Mouse (Mus musculus): ENCODE results near the gene Prss21. TPM values are rescaled to one million over a fixed set of nuclear protein-coding genes. Genes with fewer than 3 reads are reported as not detected.
"Not testable (repeated sequence)": the region's sequence is repeated elsewhere in the genome, so short reads cannot be mapped to it uniquely, and the experiment has no call there.

Prss21 gene
- total RNA-seq, 2 experiments from 2014 or later, result not detected

- no peak for DNase-seq
Observed at GRCm38 (mm10) chr17:23862926-23863325, 4.9 kb upstream of the Prss21 start.

DNA sequence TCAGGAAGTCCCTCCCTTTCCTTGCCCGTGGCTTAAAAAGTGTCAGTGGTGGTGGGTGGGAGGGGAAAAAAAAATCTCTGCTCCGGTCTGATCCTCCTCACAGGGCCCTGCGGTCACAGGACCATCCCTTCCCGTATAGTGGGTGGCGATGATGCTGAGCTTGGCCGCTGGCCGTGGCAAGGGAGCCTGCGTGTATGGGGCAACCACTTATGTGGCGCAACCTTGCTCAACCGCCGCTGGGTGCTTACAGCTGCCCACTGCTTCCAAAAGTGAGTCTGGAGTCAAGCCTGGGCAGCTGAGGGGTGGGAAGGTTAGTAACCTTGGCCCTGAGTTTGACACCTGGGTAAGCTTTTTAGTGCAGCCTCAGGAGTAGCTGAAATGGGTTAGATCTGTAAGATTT lies 657 bp downstream of the Prss21 start:
- DNase-seq, result no peak

DNA sequence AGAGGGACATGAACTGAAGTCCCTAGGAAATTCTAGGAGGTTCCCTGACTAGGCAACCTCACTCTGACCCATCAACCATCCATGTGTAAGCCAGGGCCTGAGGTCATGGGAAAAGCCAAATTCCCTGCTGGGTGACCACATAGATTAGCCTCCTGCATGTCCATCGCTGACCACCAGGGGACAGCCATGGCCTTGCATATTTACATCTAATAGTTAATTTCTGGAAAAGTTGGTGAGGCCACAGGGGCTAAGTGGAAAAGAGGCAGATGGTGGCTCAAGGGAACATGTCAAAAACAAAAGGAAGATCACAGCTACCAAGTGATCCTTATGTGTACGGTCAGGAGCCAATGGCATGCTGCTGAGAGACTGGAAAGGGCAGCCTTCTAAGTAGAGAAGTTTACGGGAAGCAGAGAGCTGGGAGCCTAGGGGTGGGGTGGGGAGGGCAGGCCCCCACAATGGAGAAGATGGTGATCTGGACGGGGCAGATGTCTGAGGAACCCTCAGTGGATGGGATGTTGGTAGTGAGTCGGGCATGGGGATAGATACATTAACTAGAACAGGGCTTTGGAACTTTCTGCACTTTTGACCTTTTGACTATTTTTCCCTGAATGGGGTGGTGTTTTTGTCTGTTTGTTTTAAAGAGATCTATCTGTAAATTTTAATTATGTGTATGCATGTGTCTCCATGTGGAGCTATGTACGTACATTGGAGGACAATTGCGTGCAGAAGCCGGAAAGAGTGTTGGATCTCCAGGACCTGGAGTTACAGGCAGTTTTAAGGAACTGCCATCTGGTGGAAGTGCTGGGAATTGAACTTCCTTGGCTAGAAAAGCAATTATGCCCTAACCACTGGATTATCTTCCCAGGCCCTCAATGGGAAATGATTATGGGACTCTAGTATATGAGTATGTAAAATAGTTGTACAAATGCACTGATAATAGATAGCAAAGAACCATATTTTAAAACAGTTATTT lies 6.3 kb downstream of the Prss21 start:
- DNase-seq, result peak in 1 of 2 experiments; percentile 16

DNA sequence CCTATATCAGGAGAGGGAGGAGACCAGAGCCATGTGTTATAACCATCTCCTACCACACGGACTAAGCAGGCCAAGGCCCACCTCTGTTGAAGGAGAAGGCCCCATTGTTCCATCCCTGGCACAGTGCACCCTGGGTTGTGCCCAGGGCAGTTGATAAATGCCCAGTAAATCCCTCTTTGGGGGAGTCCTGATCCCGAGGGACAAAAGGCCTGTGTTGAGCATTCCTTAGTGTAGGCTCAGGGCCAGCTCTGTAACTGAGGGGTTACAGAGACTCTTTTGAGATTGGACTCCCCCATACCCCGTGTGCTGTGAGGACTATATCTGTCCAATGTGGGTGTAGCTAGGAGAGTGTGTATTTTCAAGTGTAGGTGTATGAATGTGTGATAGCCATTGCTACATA lies 8.9 kb downstream of the Prss21 start:
- DNase-seq, result peak; percentile 18 to 28

DNA sequence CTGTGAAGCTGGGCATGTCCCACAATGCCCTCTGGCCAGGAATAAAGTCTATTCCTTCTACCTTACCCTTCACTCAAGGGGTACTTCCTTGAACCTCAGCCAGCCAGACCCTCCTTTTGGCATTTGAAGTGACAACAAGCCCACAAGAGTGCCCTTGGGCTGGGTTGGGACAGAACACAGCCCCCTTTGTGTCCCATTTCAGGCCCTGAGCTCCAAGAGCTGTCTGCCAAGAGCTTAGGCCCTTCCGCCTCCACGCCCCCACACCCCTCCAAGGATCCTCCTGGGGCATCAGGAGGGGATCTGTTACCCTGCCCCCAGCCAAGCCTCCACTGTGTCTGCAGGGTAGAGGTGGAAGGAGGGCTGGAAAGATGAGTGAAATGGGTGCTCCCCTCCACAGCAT lies 9.3 kb downstream of the Prss21 start:
- no peak for DNase-seq

GRCm38 (mm10) chr17:23880576-23880975 lies 12.7 kb downstream of the Prss21 start, which contains the start of the genes Dcpp1 and Dcpp2:
Dcpp1 (plus strand) TSS chr17:23880876.
Dcpp2 (plus strand) TSS chr17:23880880.
- DNase-seq, result not testable (repeated sequence)

GRCm38 (mm10) chr17:23917158-23917557 lies 49.3 kb downstream of the Prss21 start, which contains the start of gene Dcpp3:
Dcpp3 (plus strand) TSS chr17:23917458.
- DNase-seq, result not testable (repeated sequence)

Small RNAs within 50 kb of the gene (microRNA-seq; reads per million reads assigned to microRNA genes)
- gene Mir5125, result 0.60 to 0.85 reads per million in 2 experiments

Other genes with a start within 250 kb of the Prss21 start
- gene Mmp25, start 222.8 kb upstream of the Prss21 start, total RNA-seq (2021), result under 1 TPM; 0.10 to 0.30 TPM
- gene Bicdl2, start 207.6 kb upstream of the Prss21 start, total RNA-seq (2021), result not detected
- gene Hcfc1r1, start 194.5 kb upstream of the Prss21 start, total RNA-seq (2021), result 100 to 1,000 TPM; 122 to 124 TPM
- 1 to 10 TPM; 7.2 to 9.7 TPM for gene Thoc6, start 194.2 kb upstream of the Prss21 start, total RNA-seq (2021)
- 1 to 10 TPM; 4.8 to 6.3 TPM for gene Tnfrsf12a, start 190.6 kb upstream of the Prss21 start, total RNA-seq (2021)
- gene Cldn6, start 188.8 kb upstream of the Prss21 start, total RNA-seq (2021), result not detected
- under 1 TPM; 0.22 to 0.35 TPM for gene Cldn9, start 184.0 kb upstream of the Prss21 start, total RNA-seq (2021)
- gene 1520401A03Rik, start 145.3 kb upstream of the Prss21 start, total RNA-seq (2021), result not detected
- 1 to 10 TPM; 1.7 to 3.0 TPM for gene Pkmyt1, start 141.7 kb upstream of the Prss21 start, total RNA-seq (2021)
- gene Paqr4, start 127.2 kb upstream of the Prss21 start, total RNA-seq (2021), result 10 to 100 TPM; 50.8 to 55.4 TPM
- under 1 TPM; 0.35 to 0.42 TPM for gene Kremen2, start 122.2 kb upstream of the Prss21 start, total RNA-seq (2021)
- 100 to 1,000 TPM; 297 to 300 TPM for gene Flywch1, start 96.5 kb upstream of the Prss21 start, total RNA-seq (2021)
- gene Flywch2, start 82.0 kb upstream of the Prss21 start, total RNA-seq (2021), result 10 to 100 TPM in 1 of 2 experiments, 1 to 10 TPM in 1; 9.9 to 11.7 TPM
- gene Srrm2, start 77.5 kb upstream of the Prss21 start, total RNA-seq (2021), result 100 to 1,000 TPM; 563 to 606 TPM
- gene Elob, start 38.9 kb upstream of the Prss21 start, total RNA-seq (2021), result 100 to 1,000 TPM; 356 to 383 TPM
- gene Prss33, start 32.0 kb upstream of the Prss21 start, total RNA-seq (2021), result not detected
- not detected for gene Prss32, start 24.2 kb upstream of the Prss21 start, total RNA-seq (2021)
- gene Prss41, start 23.9 kb upstream of the Prss21 start, total RNA-seq (2021), result 1 to 10 TPM; 2.0 to 2.1 TPM
- gene Dcpp1, start 12.8 kb downstream of the Prss21 start, total RNA-seq (2021), result not detected
- not detected for gene Dcpp2, start 12.8 kb downstream of the Prss21 start, total RNA-seq (2021)
- not detected for gene Dcpp3, start 49.4 kb downstream of the Prss21 start, total RNA-seq (2021)
- not detected for gene Sbp, start 73.6 kb downstream of the Prss21 start, total RNA-seq (2021)
- not detected for gene Sbpl, start 87.2 kb downstream of the Prss21 start, total RNA-seq (2021)
- not detected for gene Prss30, start 112.5 kb downstream of the Prss21 start, total RNA-seq (2021)
- not detected for gene Prss22, start 130.0 kb downstream of the Prss21 start, total RNA-seq (2021)
- gene Prss27, start 170.1 kb downstream of the Prss21 start, total RNA-seq (2021), result not detected
- 10 to 100 TPM; 28.5 to 30.1 TPM for gene Kctd5, start 205.4 kb downstream of the Prss21 start, total RNA-seq (2021)

All from layer of hippocampus, postnatal 36 days (tissue).